Mouse (Mus musculus) megakaryocyte, adult 5-6 weeks (primary cell): ENCODE measurements around the gene Hist1h4b. TPM values are rescaled to one million over a fixed set of nuclear protein-coding genes. Genes with fewer than 3 reads are reported as not detected.

ENCODE experiments used
- ATAC-seq: 2 replicates; pipeline ENCODE4 v1.8.0; 2016; ENCODE audit warnings: mild to moderate bottlenecking, inconsistent platforms; ENCODE audit not compliant: poor library complexity, severe bottlenecking
- total RNA-seq, 2 experiments: library from RNA; stranded (forward) in 1 of 2; stranded (reverse) in 1 of 2; fragments of 153-499, 151-499 nt in 1 of 2; fragments of 221-1000, 200-1000 nt in 1 of 2; gene quantifications; 2 replicates each; pipeline versions ENCODE4 v1.2.3 to v1.2.4; 2015 to 2017

The Hist1h4b gene
- total RNA-seq, 2 experiments from 2014 or later, result 95.3 to 732 TPM

DNA sequence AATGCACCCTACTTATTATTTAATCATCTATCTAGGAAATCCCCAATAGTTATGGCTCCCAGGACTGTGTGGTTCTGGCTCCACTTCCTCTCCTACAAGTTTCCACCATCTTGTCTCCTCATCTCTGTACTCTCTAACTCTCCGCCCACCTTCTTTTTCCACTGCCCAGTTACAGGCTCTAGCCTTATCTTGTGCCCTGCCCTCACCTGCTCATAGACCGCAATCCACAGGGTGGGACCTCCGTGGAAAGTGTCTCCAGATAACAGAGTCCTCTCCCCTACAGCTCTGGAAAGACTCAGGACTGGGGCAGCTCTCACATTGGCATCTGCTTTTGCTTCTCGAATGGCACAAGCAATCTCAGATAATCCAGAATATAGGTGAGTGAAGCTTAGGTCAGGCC is 22.2 kb downstream of the Hist1h4b start:
- ATAC-seq, result no peak

GRCm38 (mm10) chr13:23792520-23792919 is 35.7 kb downstream of the Hist1h4b start:
- 0 out of 2 replicates have a peak, but pooled peaks have one; percentile 51 for ATAC-seq

GRCm38 (mm10) chr13:23799405-23799804 is 42.6 kb downstream of the Hist1h4b start:
- peak; percentile 98 for ATAC-seq

DNA sequence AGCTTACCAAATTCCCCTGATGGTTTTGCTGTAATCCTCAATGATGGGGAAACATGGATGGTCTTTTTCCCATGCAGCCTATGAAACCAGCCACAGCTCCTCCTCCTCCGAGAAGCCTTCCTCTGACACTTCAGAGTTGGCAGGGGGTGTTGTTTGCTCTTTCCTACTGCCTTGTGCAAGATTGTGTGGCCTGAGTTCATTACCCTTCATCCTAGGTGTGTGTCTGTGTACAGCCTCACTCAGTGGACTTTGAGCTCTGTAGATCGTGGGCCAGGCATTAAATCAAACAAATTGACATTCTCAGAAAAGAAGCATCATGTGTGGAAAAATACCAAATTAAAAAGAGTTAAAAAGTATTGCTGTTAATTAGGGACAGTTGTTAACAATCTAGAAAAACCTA is 47.7 kb downstream of the Hist1h4b start:
- ATAC-seq, result no peak

GRCm38 (mm10) chr13:23806422-23807052 is 49.7 kb downstream of the Hist1h4b start, which contains the start of gene Slc17a2:
TSS of gene Slc17a2 (plus strand) at chr13:23806993.
- no peak for ATAC-seq

Other genes with a start within 250 kb of the Hist1h4b start
Only the 30 nearest of the 37 such genes appear.
- 16.7 and 17.0 TPM in 2 replicates for gene Hist1h1d, start 203.8 kb upstream of the Hist1h4b start, total RNA-seq (2015)
- gene Hist1h1d, start 203.8 kb upstream of the Hist1h4b start, total RNA-seq (2017), result 182 and 184 TPM in 2 replicates
- 101 and 161 TPM in 2 replicates for gene Hist1h3e, start 194.6 kb upstream of the Hist1h4b start, total RNA-seq (2015)
- gene Hist1h3e, start 194.6 kb upstream of the Hist1h4b start, total RNA-seq (2017), result 295 and 358 TPM in 2 replicates
- 8.8 and 9.0 TPM in 2 replicates for gene Hist1h2ae, start 185.8 kb upstream of the Hist1h4b start, total RNA-seq (2015)
- gene Hist1h2ae, start 185.8 kb upstream of the Hist1h4b start, total RNA-seq (2017), result 272 and 274 TPM in 2 replicates
- 325 and 384 TPM in 2 replicates for gene Hist1h2bg, start 185.6 kb upstream of the Hist1h4b start, total RNA-seq (2015)
- 1,715 and 1,721 TPM in 2 replicates for gene Hist1h2bg, start 185.6 kb upstream of the Hist1h4b start, total RNA-seq (2017)
- gene Hist1h2bf, start 182.8 kb upstream of the Hist1h4b start, total RNA-seq (2015), result 449 and 490 TPM in 2 replicates
- gene Hist1h2bf, start 182.8 kb upstream of the Hist1h4b start, total RNA-seq (2017), result 736 and 744 TPM in 2 replicates
- gene Hist1h2ad, start 182.6 kb upstream of the Hist1h4b start, total RNA-seq (2015), result 3.2 and 3.6 TPM in 2 replicates
- gene Hist1h2ad, start 182.6 kb upstream of the Hist1h4b start, total RNA-seq (2017), result 93.7 and 99.2 TPM in 2 replicates
- 150 and 159 TPM in 2 replicates for gene Hist1h3d, start 181.2 kb upstream of the Hist1h4b start, total RNA-seq (2015)
- gene Hist1h3d, start 181.2 kb upstream of the Hist1h4b start, total RNA-seq (2017), result 86.3 and 96.3 TPM in 2 replicates
- 655 and 672 TPM in 2 replicates for gene Hist1h4d, start 175.4 kb upstream of the Hist1h4b start, total RNA-seq (2015)
- gene Hist1h4d, start 175.4 kb upstream of the Hist1h4b start, total RNA-seq (2017), result 1,182 and 1,443 TPM in 2 replicates
- gene Hist1h2be, start 135.9 kb upstream of the Hist1h4b start, total RNA-seq (2015), result 15.1 and 16.4 TPM in 2 replicates
- gene Hist1h2be, start 135.9 kb upstream of the Hist1h4b start, total RNA-seq (2017), result 110 and 115 TPM in 2 replicates
- 408 and 475 TPM in 2 replicates for gene Hist1h1e, start 134.5 kb upstream of the Hist1h4b start, total RNA-seq (2015)
- 457 and 467 TPM in 2 replicates for gene Hist1h1e, start 134.5 kb upstream of the Hist1h4b start, total RNA-seq (2017)
- gene Hist1h2ac, start 73.1 kb upstream of the Hist1h4b start, total RNA-seq (2015), result 10.3 and 12.0 TPM in 2 replicates
- gene Hist1h2ac, start 73.1 kb upstream of the Hist1h4b start, total RNA-seq (2017), result 67.7 and 81.2 TPM in 2 replicates
- gene Hist1h2bc, start 72.8 kb upstream of the Hist1h4b start, total RNA-seq (2015), result 40.3 and 42.6 TPM in 2 replicates
- 253 and 263 TPM in 2 replicates for gene Hist1h2bc, start 72.8 kb upstream of the Hist1h4b start, total RNA-seq (2017)
- gene Hist1h1t, start 61.2 kb upstream of the Hist1h4b start, total RNA-seq (2015), result 0.94 TPM in 1 of 2 replicates, not detected in the other
- 2.7 and 5.3 TPM in 2 replicates for gene Hist1h1t, start 61.2 kb upstream of the Hist1h4b start, total RNA-seq (2017)
- gene Hist1h4c, start 58.6 kb upstream of the Hist1h4b start, total RNA-seq (2015), result 60.8 and 62.1 TPM in 2 replicates
- 282 and 359 TPM in 2 replicates for gene Hist1h4c, start 58.6 kb upstream of the Hist1h4b start, total RNA-seq (2017)
- gene Hfe, start 46.2 kb upstream of the Hist1h4b start, total RNA-seq (2015), result 12.3 and 17.1 TPM in 2 replicates
- 7.6 and 8.5 TPM in 2 replicates for gene Hfe, start 46.2 kb upstream of the Hist1h4b start, total RNA-seq (2017)
- gene Hist1h1c, start 18.2 kb upstream of the Hist1h4b start, total RNA-seq (2015), result 179 and 186 TPM in 2 replicates
- gene Hist1h1c, start 18.2 kb upstream of the Hist1h4b start, total RNA-seq (2017), result 1,288 and 1,327 TPM in 2 replicates
- 115 and 119 TPM in 2 replicates for gene Hist1h3c, start 11.4 kb upstream of the Hist1h4b start, total RNA-seq (2015)
- gene Hist1h3c, start 11.4 kb upstream of the Hist1h4b start, total RNA-seq (2017), result 508 and 593 TPM in 2 replicates
- gene Hist1h2bb, start 10.3 kb upstream of the Hist1h4b start, total RNA-seq (2015), result 264 and 296 TPM in 2 replicates
- gene Hist1h2bb, start 10.3 kb upstream of the Hist1h4b start, total RNA-seq (2017), result 5,681 and 7,839 TPM in 2 replicates
- gene Hist1h2ab, start 5.9 kb upstream of the Hist1h4b start, total RNA-seq (2015), result 64.3 and 114 TPM in 2 replicates
- gene Hist1h2ab, start 5.9 kb upstream of the Hist1h4b start, total RNA-seq (2017), result 3,821 and 4,666 TPM in 2 replicates
- 495 and 572 TPM in 2 replicates for gene Hist1h3b, start 4.7 kb upstream of the Hist1h4b start, total RNA-seq (2015)
- gene Hist1h3b, start 4.7 kb upstream of the Hist1h4b start, total RNA-seq (2017), result 546 and 613 TPM in 2 replicates
- gene Hist1h4a, start 4.2 kb downstream of the Hist1h4b start, total RNA-seq (2015), result 58.1 TPM in 2 replicates
- gene Hist1h4a, start 4.2 kb downstream of the Hist1h4b start, total RNA-seq (2017), result 540 and 548 TPM in 2 replicates
- 53.9 and 67.3 TPM in 2 replicates for gene Hist1h3a, start 5.4 kb downstream of the Hist1h4b start, total RNA-seq (2015)
- gene Hist1h3a, start 5.4 kb downstream of the Hist1h4b start, total RNA-seq (2017), result 527 and 571 TPM in 2 replicates
- gene Hist1h1a, start 6.7 kb downstream of the Hist1h4b start, total RNA-seq (2015), result 117 and 119 TPM in 2 replicates
- gene Hist1h1a, start 6.7 kb downstream of the Hist1h4b start, total RNA-seq (2017), result 1,654 and 1,862 TPM in 2 replicates
- not detected in 2 replicates for gene Trim38, start 12.9 kb downstream of the Hist1h4b start, total RNA-seq (2015)
- not detected in 2 replicates for gene Trim38, start 12.9 kb downstream of the Hist1h4b start, total RNA-seq (2017)
- gene Slc17a2, start 50.0 kb downstream of the Hist1h4b start, total RNA-seq (2015), result not detected in 2 replicates
- gene Slc17a2, start 50.0 kb downstream of the Hist1h4b start, total RNA-seq (2017), result not detected in 2 replicates
- gene Slc17a3, start 82.4 kb downstream of the Hist1h4b start, total RNA-seq (2015), result not detected in 2 replicates
- gene Slc17a3, start 82.4 kb downstream of the Hist1h4b start, total RNA-seq (2017), result not detected in 2 replicates
- gene Slc17a1, start 110.7 kb downstream of the Hist1h4b start, total RNA-seq (2015), result not detected in 2 replicates
- not detected in 2 replicates for gene Slc17a1, start 110.7 kb downstream of the Hist1h4b start, total RNA-seq (2017)
- not detected in 2 replicates for gene Slc17a4, start 158.0 kb downstream of the Hist1h4b start, total RNA-seq (2015)
- gene Slc17a4, start 158.0 kb downstream of the Hist1h4b start, total RNA-seq (2017), result not detected in 2 replicates
- not detected in 2 replicates for gene Hist1h2ba, start 177.1 kb downstream of the Hist1h4b start, total RNA-seq (2015)
- not detected in 2 replicates for gene Hist1h2ba, start 177.1 kb downstream of the Hist1h4b start, total RNA-seq (2017)
- not detected in 2 replicates for gene Hist1h2aa, start 177.4 kb downstream of the Hist1h4b start, total RNA-seq (2015)
- gene Hist1h2aa, start 177.4 kb downstream of the Hist1h4b start, total RNA-seq (2017), result not detected in 2 replicates